Mouse (Mus musculus) intestine, embryonic 15.5 days (tissue): ENCODE data around the gene Phf2. TPM values are rescaled to one million over a fixed set of nuclear protein-coding genes. Genes with fewer than 3 reads are reported as not detected.

Experiments used
- ATAC-seq: fragments of 200-750 bp; cut with Nextera tagmentation; 2 replicates; pipeline ENCODE4 v1.8.0; 2017; ENCODE audit warnings: moderate TSS enrichment, moderate library complexity
- H3K27ac ChIP-seq: fragments of 300-500 bp; sonication (generic); 2 replicates; pipeline ENCODE4 v1.5.1; 2015; ENCODE audit warnings: mild to moderate bottlenecking, inconsistent platforms
- H3K27me3 ChIP-seq: fragments of 300-500 bp; sonication (generic); replicated peaks from 2 replicates; pipeline ENCODE4 v1.6.1; 2015; ENCODE audit warnings: inconsistent platforms
- H3K36me3 ChIP-seq: fragments of 300-500 bp; sonication (generic); 2 replicates; pipeline ENCODE4 v1.6.1; 2015; ENCODE audit warnings: inconsistent platforms
- H3K4me1 ChIP-seq: fragments of 300-500 bp; sonication (generic); replicated peaks from 2 replicates; pipeline ENCODE4 v1.6.1; 2015; ENCODE audit warnings: inconsistent platforms
- H3K4me2 ChIP-seq: fragments of 300-500 bp; sonication (generic); replicated peaks from 2 replicates; pipeline ENCODE4 v1.6.1; 2015; ENCODE audit warnings: mild to moderate bottlenecking, inconsistent platforms
- H3K4me3 ChIP-seq: fragments of 300-500 bp; sonication (generic); replicated peaks from 2 replicates; pipeline ENCODE4 v1.5.1; 2015; ENCODE audit warnings: inconsistent platforms
- H3K9ac ChIP-seq: fragments of 300-500 bp; sonication (generic); 2 replicates; pipeline ENCODE4 v1.6.1; 2015; ENCODE audit warnings: inconsistent platforms
- H3K9me3 ChIP-seq: fragments of 300-500 bp; sonication (generic); 2 replicates; pipeline ENCODE4 v1.6.1; 2016; ENCODE audit warnings: inconsistent platforms
- WGBS: fragments of 180-500 bp; shearing (Covaris S2); methylation state at CpG from one replicate; pipeline ENCODE4 v1.1.7; 2015; 5-methylcytosine and 5-hydroxymethylcytosine counted together
- polyA plus RNA-seq: library from polyadenylated mRNA; unstranded; fragments of >200 nt; fragmentation: Nextera tagmentation; extraction: Ambion mirVana; gene quantifications from 2 replicates; pipeline ENCODE4 v1.2.1, GENCODE M21; 2015

Gene Phf2
- polyA plus RNA-seq, 1 experiment from 2014 or later, result 5.5 TPM

DNA sequence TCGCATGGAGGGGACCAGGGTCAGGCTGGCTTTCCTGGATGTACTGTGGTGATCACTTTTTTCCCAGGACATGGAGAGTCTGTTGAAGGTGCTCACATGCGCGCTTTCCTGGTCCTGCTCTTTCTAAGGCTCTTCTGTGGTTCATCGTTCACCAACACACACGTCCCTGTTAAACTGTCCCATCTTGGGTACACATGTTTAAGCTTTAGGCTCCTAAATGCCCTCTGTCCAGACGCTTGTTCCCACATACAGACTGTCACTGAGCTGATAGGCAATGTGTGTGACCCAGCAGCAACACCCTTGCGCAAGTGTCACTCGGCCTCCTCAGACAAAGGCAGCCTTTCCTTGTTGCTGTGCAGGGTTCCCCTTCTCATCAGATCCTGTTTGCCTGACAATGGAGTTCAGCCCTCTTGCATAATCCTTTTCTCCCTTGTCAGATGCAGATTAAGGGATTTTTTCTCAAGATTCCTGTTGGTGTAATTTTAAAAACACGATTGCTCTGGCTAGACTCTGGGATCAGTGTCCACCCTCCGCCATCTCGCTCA, 107.1 kb downstream of the Phf2 start:
- Histone ChIP-seq H3K4me2 (no peak overlapping the region), H3K27me3 (peaks cover 12% of the 10 kb centered on the region), H3K9ac (no peak overlapping the region), H3K36me3 (no peaks in the 10 kb centered on the region), H3K9me3 (no peaks in the 10 kb centered on the region), H3K27ac (no peak overlapping the region), H3K4me1 (no peaks in the 10 kb centered on the region), H3K4me3 (no peak overlapping the region)
- ATAC-seq, result no peak
- WGBS, result 62% methylated on average over 11 of the region's 11 CpGs

DNA sequence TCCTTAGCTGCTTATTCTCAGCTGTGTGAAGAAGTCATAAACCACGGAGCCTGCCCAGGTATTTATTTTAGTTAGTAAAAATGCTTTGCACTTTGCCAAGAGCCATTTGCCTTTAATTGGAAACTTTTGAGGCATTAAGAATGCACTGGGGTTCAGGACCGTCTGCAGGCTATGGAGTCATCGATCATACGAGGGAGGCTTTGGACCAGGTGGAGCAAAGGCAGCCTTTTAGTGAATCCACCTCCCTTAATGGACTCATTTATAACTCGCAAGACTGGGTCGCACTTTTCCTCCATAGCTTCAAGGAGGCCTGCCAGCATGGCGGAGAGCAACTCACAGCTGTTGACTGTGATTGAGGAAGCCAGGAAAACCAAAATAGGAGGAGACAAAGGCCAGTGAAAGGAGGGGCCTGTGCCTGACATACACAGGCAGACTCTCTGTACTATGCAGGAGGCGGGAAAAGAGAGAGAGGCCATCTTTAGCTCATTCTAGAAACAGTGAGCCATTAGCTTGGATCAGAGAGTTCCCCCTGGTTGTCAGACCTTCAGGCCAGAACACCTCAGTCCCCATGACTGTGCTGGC, 110.0 kb downstream of the Phf2 start:
- H3K4me1 ChIP-seq, result no peaks in the 10 kb centered on the region; the same call in 1 of the 2 replicates
- H3K27ac ChIP-seq, result no peak overlapping the region
- H3K9me3 ChIP-seq, result no peaks in the 10 kb centered on the region
- peaks cover 12% of the 10 kb centered on the region; the same call in 1 of the 2 replicates for H3K27me3 ChIP-seq
- H3K4me3 ChIP-seq, result no peak overlapping the region
- ATAC-seq, result peak; percentile 45
- H3K4me2 ChIP-seq, result no peak overlapping the region
- WGBS, result 60% methylated on average over 8 of the region's 8 CpGs
- H3K9ac ChIP-seq, result no peak overlapping the region
- no peaks in the 10 kb centered on the region for H3K36me3 ChIP-seq

DNA sequence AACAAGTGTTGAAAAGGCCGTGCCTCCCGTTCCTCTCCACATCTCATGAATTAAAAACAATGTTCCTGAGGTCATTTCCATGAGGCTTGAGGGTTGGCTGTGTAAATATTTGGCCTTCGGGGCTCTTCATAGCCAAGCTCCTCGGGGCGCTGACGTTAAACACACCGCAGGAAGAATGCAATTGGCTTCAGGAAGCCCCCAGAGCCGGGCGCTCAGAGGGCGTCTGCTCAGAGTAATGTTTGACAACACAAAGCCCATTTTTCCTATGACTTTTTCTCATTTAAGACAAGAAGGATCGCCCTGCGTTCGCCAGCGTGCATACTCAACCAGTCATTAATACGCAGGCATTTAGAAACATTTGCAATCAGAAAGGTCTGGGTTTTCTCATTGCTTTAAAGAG, 114.2 kb downstream of the Phf2 start:
- 19% methylated on average over 15 of the region's 15 CpGs for WGBS
- no peak overlapping the region for H3K4me3 ChIP-seq
- H3K9me3 ChIP-seq, result no peaks in the 10 kb centered on the region
- H3K9ac ChIP-seq, result no peak overlapping the region
- H3K4me2 ChIP-seq, result no peak overlapping the region
- no peaks in the 10 kb centered on the region for H3K36me3 ChIP-seq
- 0 out of 2 replicates have a peak, but pooled peaks cover 7% of the 10 kb centered on the region for H3K27me3 ChIP-seq
- 0 out of 2 replicates have a peak, but pooled peaks have one; percentile 23 for ATAC-seq
- no peaks in the 10 kb centered on the region; the same call in 1 of the 2 replicates for H3K4me1 ChIP-seq
- H3K27ac ChIP-seq, result no peak overlapping the region

Other genes starting within 250 kb of the Phf2 start
- gene Ptpdc1, start 245.5 kb downstream of the Phf2 start, polyA plus RNA-seq, result 5.5 and 6.9 TPM in 2 replicates
- 1.3 and 1.4 TPM in 2 replicates for gene Barx1, start 208.1 kb downstream of the Phf2 start, polyA plus RNA-seq
- gene Fam120a, start 96.9 kb upstream of the Phf2 start, polyA plus RNA-seq, result 30.5 and 30.7 TPM in 2 replicates